In the genomic region with DNA sequence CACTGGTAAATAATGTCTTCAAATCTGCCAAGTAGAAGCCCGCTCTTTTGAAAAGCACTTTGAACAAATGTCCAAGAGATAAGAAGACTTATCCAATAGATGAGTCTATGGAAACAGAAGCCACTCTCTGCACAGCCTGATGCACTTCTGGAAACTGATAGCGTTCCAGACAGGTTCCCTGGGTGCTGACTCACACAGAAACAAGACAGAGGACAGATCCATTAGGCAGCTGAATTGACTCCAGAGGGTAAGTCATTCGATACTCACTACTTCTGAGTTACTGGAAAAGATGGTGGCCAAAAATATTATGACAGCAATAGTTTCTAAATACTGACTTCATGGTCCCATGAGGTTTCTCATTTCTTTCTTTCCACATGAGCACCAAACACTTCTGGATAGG, we compare ENCODE assay signal across 22 mouse cellular contexts. TPM values are rescaled to one million over a fixed set of nuclear protein-coding genes. Genes with fewer than 3 reads are reported as not detected.
"Had no signal": no experiment of that assay in that cellular context is flagged by ENCODE, and none has a peak within 500 bp of the region (broad histone marks: within the 10 kb centered on the region; RNA-seq: fewer than 3 reads in every experiment).

No protein-coding gene starts in this region.

- H3K36me3 ChIP-seq: limb, embryonic 15.5 days; liver, embryonic 12.5 days; midbrain, embryonic 10.5 days; neural tube, embryonic 15.5 days had no signal

- ATAC-seq: liver, embryonic 12.5 days had no signal

- H3K27me3 ChIP-seq: limb, embryonic 15.5 days; liver, embryonic 12.5 days; neural tube, embryonic 15.5 days had no signal

- DNase-seq: kidney, postnatal 25 days; lung, embryonic 14.5 days; lung, postnatal 10 days; lung, postnatal 4 days; midbrain, embryonic 14.5 days; right cerebral cortex, adult 18-20 months; spleen, adult 18-20 months; thymus, adult 18-20 months; thymus, postnatal 14 days had no signal

- H3K4me3 ChIP-seq: left cerebral cortex, adult 2 months; limb, embryonic 15.5 days; liver, embryonic 12.5 days; midbrain, embryonic 10.5 days; myocyte; neural tube, embryonic 15.5 days had no signal

RNA-seq across cellular contexts. Expression of gene Serpinb1c, which starts 37.2 kb away (rescaled TPM):
- total RNA-seq: layer of hippocampus, postnatal 25 days; left cerebral cortex, adult 2 months; left cerebral cortex, postnatal 25 days; megakaryocyte, adult 5-6 weeks had no signal
- polyA plus RNA-seq: limb, embryonic 11.5 days; limb, embryonic 15.5 days; liver, embryonic 16.5 days; lung, embryonic 14.5 days; midbrain, embryonic 10.5 days; midbrain, embryonic 14.5 days; neural tube, embryonic 11.5 days; stomach, embryonic 14.5 days had no signal

RNA-seq across cellular contexts. Expression of gene D930007J09Rik, which starts 58.2 kb away (rescaled TPM):
- total RNA-seq: left cerebral cortex, adult 2 months; megakaryocyte, adult 5-6 weeks had no signal
- polyA plus RNA-seq: limb, embryonic 11.5 days; limb, embryonic 15.5 days; liver, embryonic 12.5 days; liver, embryonic 16.5 days; lung, embryonic 14.5 days; midbrain, embryonic 10.5 days; midbrain, embryonic 14.5 days; myocyte; neural tube, embryonic 11.5 days; neural tube, embryonic 15.5 days; stomach, embryonic 14.5 days had no signal
